Comparison of ENCODE assay signal across 24 mouse cellular contexts in genomic region chr12:100568105-100568504, GRCm38 (mm10). TPM values are rescaled to one million over a fixed set of nuclear protein-coding genes. Genes with fewer than 3 reads are reported as not detected.
DNase-seq lines count a peak whose midpoint lies in the region; ATAC-seq and TF ChIP-seq lines count a peak whose summit lies in the region.
"Had no signal": no experiment of that assay in that cellular context is flagged by ENCODE, and none has a peak within 500 bp of the region (broad histone marks: within the 10 kb centered on the region; RNA-seq: fewer than 3 reads in every experiment).

No protein-coding gene starts in this region.

- no peak overlapping the region for H3K27ac ChIP-seq in MEL (ENCODE audit: control insufficient read depth, low read depth, low read length)
- peak overlapping the region; percentile 87 for H3K27ac ChIP-seq in cortical plate, adult 2 months (ENCODE audit: insufficient read depth, low read length)
- H3K27ac ChIP-seq: embryonic facial prominence, embryonic 13.5 days; hindbrain, embryonic 10.5 days; hindbrain, embryonic 13.5 days; intestine, embryonic 15.5 days had no signal

- H3K4me1 ChIP-seq in MEL (ENCODE audit: control insufficient read depth in 1 of 2, insufficient read depth in 2 of 2, low read length in 2 of 2): peaks cover 0 to 10% of the 10 kb centered on the region in 2 experiments; a peak in 2 of 4 replicates
- H3K4me1 ChIP-seq in cortical plate, adult 2 months (ENCODE audit: control insufficient read depth, insufficient read depth, low read length): peaks cover 6% of the 10 kb centered on the region
- H3K4me1 ChIP-seq: embryonic facial prominence, embryonic 13.5 days; hindbrain, embryonic 10.5 days; hindbrain, embryonic 13.5 days; intestine, embryonic 15.5 days had no signal

- TF ChIP-seq CTCF in MEL (IDR thresholded peaks at IDR 0.05 in 2 of 3, conservative IDR thresholded peaks at IDR 0.05 in 1 of 3; ENCODE audit: control insufficient read depth in 1 of 3, insufficient read depth in 1 of 3, low read depth in 2 of 3, low read length in 3 of 3, poor library complexity in 1 of 3, severe bottlenecking in 1 of 3): no peak
- no peak for TF ChIP-seq CTCF in cortical plate, adult 2 months (IDR thresholded peaks at IDR 0.05; ENCODE audit: extremely low read depth, insufficient read depth, low read length)

- H3K9me3 ChIP-seq in MEL (replicated peaks; ENCODE audit: insufficient read depth, low read length): no peaks in the 10 kb centered on the region
- H3K9me3 ChIP-seq: embryonic facial prominence, embryonic 13.5 days; G1E; hindbrain, embryonic 10.5 days; hindbrain, embryonic 13.5 days; intestine, embryonic 15.5 days had no signal

- 0 out of 2 replicates have a peak, but pooled peaks have one; percentile 23 for ATAC-seq in megakaryocyte progenitor cell, adult 5-6 weeks (replicated peaks; ENCODE audit: poor library complexity)
- ATAC-seq: forebrain, embryonic 14.5 days; hindbrain, embryonic 16.5 days; intestine, embryonic 15.5 days had no signal

- no peak for TF ChIP-seq RAD21 in MEL (IDR thresholded peaks at IDR 0.05; ENCODE audit: low read depth, low read length)

- no peak overlapping the region for H3K4me3 ChIP-seq in MEL (ENCODE audit: control insufficient read depth in 1 of 2, insufficient read depth in 1 of 2, low read depth in 2 of 2, low read length in 2 of 2)
- H3K4me3 ChIP-seq in cortical plate, adult 2 months (ENCODE audit: insufficient read depth, low read length): no peak overlapping the region
- H3K4me3 ChIP-seq: embryonic facial prominence, embryonic 13.5 days; erythroblast, embryonic 14.5 days; hindbrain, embryonic 10.5 days; hindbrain, embryonic 13.5 days; intestine, embryonic 15.5 days had no signal

- no peaks in the 10 kb centered on the region for H3K27me3 ChIP-seq in MEL (ENCODE audit: control insufficient read depth in 1 of 2, insufficient read depth in 2 of 2, low read length in 2 of 2)
- H3K27me3 ChIP-seq: CH12.LX; embryonic facial prominence, embryonic 13.5 days; hindbrain, embryonic 13.5 days; intestine, embryonic 15.5 days had no signal

- TF ChIP-seq EP300 in MEL (IDR thresholded peaks at IDR 0.05; ENCODE audit: low read depth in 1 of 2, low read length in 2 of 2): no peak

- TF ChIP-seq POLR2A in MEL (IDR thresholded peaks at IDR 0.05; ENCODE audit: control insufficient read depth in 1 of 2, insufficient read depth in 1 of 2, low read depth in 1 of 2, low read length in 2 of 2, poor library complexity in 1 of 2): no peak
- TF ChIP-seq POLR2A in cortical plate, adult 2 months (IDR thresholded peaks at IDR 0.05; ENCODE audit: extremely low read depth, insufficient read depth, low read length): no peak

- H3K36me3 ChIP-seq in MEL (ENCODE audit: control insufficient read depth in 1 of 2, insufficient read depth in 2 of 2, low read length in 2 of 2): peaks cover 0 to 8% of the 10 kb centered on the region in 2 experiments; a peak in 2 of 4 replicates
- H3K36me3 ChIP-seq: hindbrain, embryonic 10.5 days; intestine, embryonic 15.5 days had no signal

- no peaks in the 10 kb centered on the region for H3K79me2 ChIP-seq in MEL (ENCODE audit: control insufficient read depth, insufficient read depth, low read length, poor library complexity)

- intact Hi-C loops in heart, postnatal 25 days (cut with DNase I): no loop called here

- DNase-seq in heart, adult 11 months: peak; percentile 39
- no peak for DNase-seq in heart, postnatal 25 days (ENCODE audit: low spot score)
- peak; percentile 12 for DNase-seq in MEL (ENCODE audit: low read depth, low spot score)
- DNase-seq in urinary bladder, postnatal 25 days (ENCODE audit: low spot score): no peak
- no peak for DNase-seq in thymus, postnatal 25 days
- DNase-seq: adrenal gland, adult 2 months; adrenal gland, postnatal 14 days; B cell, adult 2 months; cerebellum, adult 18-20 months; cerebellum, adult 9-10 months; cerebellum, postnatal 14 days; gastrocnemius, postnatal 25 days; heart, postnatal 36 days had no signal

- no peak overlapping the region for H3K9ac ChIP-seq in MEL (ENCODE audit: control insufficient read depth, low read depth, low read length, poor library complexity, severe bottlenecking)
- H3K9ac ChIP-seq: embryonic facial prominence, embryonic 13.5 days; hindbrain, embryonic 13.5 days; intestine, embryonic 15.5 days had no signal

TF ChIP-seq in MEL, 35 proteins besides CTCF, POLR2A, EP300 and RAD21:
- TF ChIP-seq ELF1 (IDR thresholded peaks at IDR 0.05; ENCODE audit: low read depth, low read length) (no peak), SIN3A (IDR thresholded peaks at IDR 0.05; ENCODE audit: low read length) (no peak), GATA1 (IDR thresholded peaks at IDR 0.05; ENCODE audit: low read depth, low read length) (no peak), NRF1 (IDR thresholded peaks at IDR 0.05; ENCODE audit: insufficient read depth, low read depth, low read length, poor library complexity, severe bottlenecking) (no peak), ZMIZ1 (IDR thresholded peaks at IDR 0.05; ENCODE audit: low read depth, low read length) (no peak), UBTF (IDR thresholded peaks at IDR 0.05; ENCODE audit: borderline replicate concordance, insufficient read depth, low read depth, low read length) (no peak), USF1 (IDR thresholded peaks at IDR 0.05; ENCODE audit: low read depth, low read length) (no peak), CHD1 (IDR thresholded peaks at IDR 0.05; ENCODE audit: low read depth, low read length) (no peak), MYB (IDR thresholded peaks at IDR 0.05; ENCODE audit: low read depth, low read length) (no peak), USF2 (IDR thresholded peaks at IDR 0.05; ENCODE audit: borderline replicate concordance in 1 of 2, insufficient read depth in 1 of 2, low read depth in 1 of 2, low read length in 2 of 2) (no peak), E2F4 (IDR thresholded peaks at IDR 0.05; ENCODE audit: borderline replicate concordance, low read depth, low read length) (no peak), GABPA (IDR thresholded peaks at IDR 0.05; ENCODE audit: low read depth, low read length) (no peak), POLR2AphosphoS2 (IDR thresholded peaks at IDR 0.05; ENCODE audit: low read length) (no peak), SMC3 (IDR thresholded peaks at IDR 0.05; ENCODE audit: low read depth, low read length) (no peak), MYC (IDR thresholded peaks at IDR 0.05; ENCODE audit: low read depth, low read length) (no peak), TBP (IDR thresholded peaks at IDR 0.05; ENCODE audit: low read depth, low read length) (no peak), MAFK (IDR thresholded peaks at IDR 0.05; ENCODE audit: borderline replicate concordance, low read depth, low read length) (no peak), ZKSCAN1 (IDR thresholded peaks at IDR 0.05; ENCODE audit: low read depth, low read length) (no peak), MXI1 (IDR thresholded peaks at IDR 0.05; ENCODE audit: low read depth, low read length) (no peak)

RNA-seq across cellular contexts. Expression of gene Ttc7b, which starts 47.5 kb away (rescaled TPM):
- total RNA-seq in heart, postnatal 25 days (2021): 10 to 100 TPM; 78.9 to 81.0 TPM
- 9.8 and 11.7 TPM in 2 replicates for total RNA-seq in MEL (2012; rRNA removed)
- polyA plus RNA-seq in MEL (2012; ENCODE audit: insufficient read depth in 1 of 2, insufficient read length in 2 of 2, low read depth in 1 of 2, low replicate concordance in 2 of 2, missing spikeins in 1 of 2): 10 to 100 TPM in 1 of 2 experiments, not detected in 1; 23.7 TPM
- polyA plus RNA-seq in cortical plate, adult 2 months (2012; rRNA removed): 221 and 228 TPM in 2 replicates
- total RNA-seq in megakaryocyte progenitor cell, adult 5-6 weeks (2015): 24.3 and 28.8 TPM in 2 replicates
- total RNA-seq in megakaryocyte progenitor cell, adult 5-6 weeks (2017): 13.3 and 16.5 TPM in 2 replicates

Comparison
In these comparisons a context has a peak if more than half of its experiments do, and no peak if none do; other contexts are left out.
1. DNase-seq: peak in heart, adult 11 months (single experiment) and MEL (single experiment); none in heart, postnatal 25 days (single experiment), urinary bladder, postnatal 25 days (single experiment) and thymus, postnatal 25 days (single experiment).